Mouse (Mus musculus): ENCODE data around the gene Mrps14. TPM values are rescaled to one million over a fixed set of nuclear protein-coding genes. Genes with fewer than 3 reads are reported as not detected.

Mrps14 gene
- polyA plus RNA-seq, 1 experiment, result 13.0 TPM

GRCm38 (mm10) chr1:160158190-160158589 is 36.8 kb upstream of the Mrps14 start:
- H3K27ac ChIP-seq (ENCODE audit: insufficient read depth, low read length), result no peak overlapping the region
- no peak for DNase-seq (ENCODE audit: low read depth in 1 of 2, low spot score in 2 of 2)
- no peak overlapping the region for H3K4me3 ChIP-seq (ENCODE audit: extremely low read depth, insufficient read depth, insufficient read length)
- H3K36me3 ChIP-seq (ENCODE audit: control insufficient read depth, insufficient read depth, low read length), result no peaks in the 10 kb centered on the region
- no peaks in the 10 kb centered on the region for H3K27me3 ChIP-seq (ENCODE audit: control insufficient read depth, insufficient read depth, low read length)
- TF ChIP-seq CTCF (IDR thresholded peaks at IDR 0.05; ENCODE audit: extremely low read depth, insufficient read depth, insufficient read length, insufficient replicate concordance) (no peak), POLR2A (IDR thresholded peaks at IDR 0.05; ENCODE audit: low read depth, low read length) (no peak)
- H3K4me1 ChIP-seq (ENCODE audit: control insufficient read depth, insufficient read depth, insufficient read length), result no peaks in the 10 kb centered on the region
- WGBS, result 94% methylated on average over 2 of the region's 2 CpGs

GRCm38 (mm10) chr1:160166600-160166999 is 28.4 kb upstream of the Mrps14 start:
- Histone ChIP-seq H3K27ac (ENCODE audit: insufficient read depth, low read length) (no peak overlapping the region), H3K4me3 (ENCODE audit: extremely low read depth, insufficient read depth, insufficient read length) (no peak overlapping the region), H3K4me1 (ENCODE audit: control insufficient read depth, insufficient read depth, insufficient read length) (no peaks in the 10 kb centered on the region), H3K27me3 (ENCODE audit: control insufficient read depth, insufficient read depth, low read length) (no peaks in the 10 kb centered on the region), H3K36me3 (ENCODE audit: control insufficient read depth, insufficient read depth, low read length) (no peaks in the 10 kb centered on the region)
- TF ChIP-seq CTCF (IDR thresholded peaks at IDR 0.05; ENCODE audit: extremely low read depth, insufficient read depth, insufficient read length, insufficient replicate concordance) (no peak), POLR2A (IDR thresholded peaks at IDR 0.05; ENCODE audit: low read depth, low read length) (no peak)
- WGBS, result 88% methylated on average over 3 of the region's 5 CpGs
- no peak for DNase-seq (ENCODE audit: low read depth in 1 of 2, low spot score in 2 of 2)

- no peak overlapping the region for H3K27ac ChIP-seq (ENCODE audit: insufficient read depth, low read length)
- H3K4me1 ChIP-seq (ENCODE audit: control insufficient read depth, insufficient read depth, insufficient read length), result no peaks in the 10 kb centered on the region; the same call in 1 of the 2 replicates
- TF ChIP-seq CTCF (IDR thresholded peaks at IDR 0.05; ENCODE audit: extremely low read depth, insufficient read depth, insufficient read length, insufficient replicate concordance), result no peak
- no peak for TF ChIP-seq POLR2A (IDR thresholded peaks at IDR 0.05; ENCODE audit: low read depth, low read length)
- DNase-seq (ENCODE audit: low read depth in 1 of 2, low spot score in 2 of 2), result no peak
- WGBS, result 90% methylated on average over 8 of the region's 8 CpGs
- H3K4me3 ChIP-seq (ENCODE audit: extremely low read depth, insufficient read depth, insufficient read length), result no peak overlapping the region
- 0 out of 2 replicates have a peak, but pooled peaks cover 2% of the 10 kb centered on the region for H3K27me3 ChIP-seq (ENCODE audit: control insufficient read depth, insufficient read depth, low read length)
- H3K36me3 ChIP-seq (ENCODE audit: control insufficient read depth, insufficient read depth, low read length), result no peaks in the 10 kb centered on the region
Observed at GRCm38 (mm10) chr1:160176903-160177302, 18.1 kb upstream of the Mrps14 start.

- DNase-seq (ENCODE audit: low read depth in 1 of 2, low spot score in 2 of 2), result no peak
- no peaks in the 10 kb centered on the region for H3K36me3 ChIP-seq (ENCODE audit: control insufficient read depth, insufficient read depth, low read length)
- H3K27me3 ChIP-seq (ENCODE audit: control insufficient read depth, insufficient read depth, low read length), result 0 out of 2 replicates have a peak, but pooled peaks cover 2% of the 10 kb centered on the region
- TF ChIP-seq POLR2A (IDR thresholded peaks at IDR 0.05; ENCODE audit: low read depth, low read length) (no peak), CTCF (IDR thresholded peaks at IDR 0.05; ENCODE audit: extremely low read depth, insufficient read depth, insufficient read length, insufficient replicate concordance) (no peak)
- WGBS, result 48% methylated on average over 4 of the region's 4 CpGs
- no peak overlapping the region for H3K4me3 ChIP-seq (ENCODE audit: extremely low read depth, insufficient read depth, insufficient read length)
- no peak overlapping the region for H3K27ac ChIP-seq (ENCODE audit: insufficient read depth, low read length)
- no peaks in the 10 kb centered on the region; the same call in 1 of the 2 replicates for H3K4me1 ChIP-seq (ENCODE audit: control insufficient read depth, insufficient read depth, insufficient read length)
Observed at GRCm38 (mm10) chr1:160181216-160181615, 13.8 kb upstream of the Mrps14 start.

DNA sequence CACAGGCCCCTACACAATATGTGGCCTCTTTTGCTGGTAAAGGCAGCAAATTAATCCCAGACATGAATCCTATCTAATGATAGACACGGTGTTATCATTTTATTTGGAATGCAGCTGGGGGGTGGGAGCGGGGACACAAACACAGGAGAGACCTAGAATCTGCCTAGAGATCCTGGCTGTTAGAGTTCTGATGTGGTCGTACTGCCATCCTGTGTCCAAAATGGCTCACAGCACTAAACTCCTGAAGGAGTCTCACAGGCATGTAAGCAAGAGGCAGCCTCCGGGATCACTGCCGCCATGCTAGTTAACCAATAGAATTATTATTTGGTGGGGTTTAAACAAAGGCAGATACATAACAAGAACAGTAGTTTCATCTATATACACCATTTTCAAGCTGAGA is 10.5 kb upstream of the Mrps14 start:
- no peak for DNase-seq (ENCODE audit: low read depth in 1 of 2, low spot score in 2 of 2)
- no peak overlapping the region for H3K4me3 ChIP-seq (ENCODE audit: extremely low read depth, insufficient read depth, insufficient read length)
- no peak overlapping the region for H3K27ac ChIP-seq (ENCODE audit: insufficient read depth, low read length)
- H3K4me1 ChIP-seq (ENCODE audit: control insufficient read depth, insufficient read depth, insufficient read length), result no peaks in the 10 kb centered on the region; the same call in 1 of the 2 replicates
- no peaks in the 10 kb centered on the region for H3K36me3 ChIP-seq (ENCODE audit: control insufficient read depth, insufficient read depth, low read length)
- H3K27me3 ChIP-seq (ENCODE audit: control insufficient read depth, insufficient read depth, low read length), result no peaks in the 10 kb centered on the region
- 45% methylated on average over 5 of the region's 5 CpGs for WGBS
- TF ChIP-seq POLR2A (IDR thresholded peaks at IDR 0.05; ENCODE audit: low read depth, low read length) (no peak), CTCF (IDR thresholded peaks at IDR 0.05; ENCODE audit: extremely low read depth, insufficient read depth, insufficient read length, insufficient replicate concordance) (peak; percentile 21; the same call in 1 of the 2 replicates)

GRCm38 (mm10) chr1:160195337-160195663 is 285 bp downstream of the Mrps14 start:
- 0% methylated on average over 13 of the region's 13 CpGs for WGBS

GRCm38 (mm10) chr1:160205486-160205885 is 10.5 kb downstream of the Mrps14 start:
- no peak for TF ChIP-seq CTCF (IDR thresholded peaks at IDR 0.05; ENCODE audit: extremely low read depth, insufficient read depth, insufficient read length, insufficient replicate concordance)
- no peak for TF ChIP-seq POLR2A (IDR thresholded peaks at IDR 0.05; ENCODE audit: low read depth, low read length)
- Histone ChIP-seq H3K36me3 (ENCODE audit: control insufficient read depth, insufficient read depth, low read length) (peaks cover 38% of the 10 kb centered on the region), H3K4me3 (ENCODE audit: extremely low read depth, insufficient read depth, insufficient read length) (no peak overlapping the region), H3K27ac (ENCODE audit: insufficient read depth, low read length) (no peak overlapping the region), H3K4me1 (ENCODE audit: control insufficient read depth, insufficient read depth, insufficient read length) (no peaks in the 10 kb centered on the region), H3K27me3 (ENCODE audit: control insufficient read depth, insufficient read depth, low read length) (no peaks in the 10 kb centered on the region)
- no peak for DNase-seq (ENCODE audit: low read depth in 1 of 2, low spot score in 2 of 2)

More at GRCm38 (mm10) chr1:160195337-160195663, 285 bp downstream of the Mrps14 start:
- peak overlapping the region; percentile 93 for H3K4me3 ChIP-seq (ENCODE audit: extremely low read depth, insufficient read depth, insufficient read length)
- peak overlapping the region; percentile 70 for H3K27ac ChIP-seq (ENCODE audit: insufficient read depth, low read length)
- peaks cover 4% of the 10 kb centered on the region; the same call in 1 of the 2 replicates for H3K4me1 ChIP-seq (ENCODE audit: control insufficient read depth, insufficient read depth, insufficient read length)
- TF ChIP-seq POLR2A (IDR thresholded peaks at IDR 0.05; ENCODE audit: low read depth, low read length) (no peak), CTCF (IDR thresholded peaks at IDR 0.05; ENCODE audit: extremely low read depth, insufficient read depth, insufficient read length, insufficient replicate concordance) (no peak)
- H3K36me3 ChIP-seq (ENCODE audit: control insufficient read depth, insufficient read depth, low read length), result peaks cover 8% of the 10 kb centered on the region
- no peak for DNase-seq (ENCODE audit: low read depth in 1 of 2, low spot score in 2 of 2)
- H3K27me3 ChIP-seq (ENCODE audit: control insufficient read depth, insufficient read depth, low read length), result no peaks in the 10 kb centered on the region
